Mouse (Mus musculus): ENCODE measurements around the gene C1qtnf2.

Gene C1qtnf2

DNA sequence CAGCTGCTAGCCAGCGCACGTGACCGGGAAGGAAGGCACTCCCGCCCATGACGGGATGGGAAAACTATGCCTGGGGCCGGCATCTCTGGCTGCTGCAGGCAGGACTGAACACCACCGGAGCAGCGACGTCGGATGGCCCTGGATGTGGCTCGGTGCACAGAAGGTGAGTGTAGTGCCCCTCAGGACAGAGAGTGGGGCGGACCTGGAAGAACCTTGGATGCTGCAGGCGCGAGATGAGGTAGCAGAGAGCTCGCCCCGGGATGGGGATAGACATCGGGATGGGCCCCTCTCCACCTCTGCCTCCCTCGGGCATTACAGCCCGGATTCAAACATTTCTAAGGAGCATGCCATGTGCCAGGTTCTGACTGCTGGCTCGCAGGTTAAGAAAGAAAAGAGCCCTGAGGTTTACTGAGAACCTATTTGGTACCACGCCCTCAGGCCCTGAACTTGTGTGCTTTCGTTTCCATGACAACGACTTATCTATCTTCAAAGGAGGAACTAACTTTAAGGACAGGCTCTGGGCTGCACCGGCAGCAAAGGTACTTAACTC is at the start of gene C1qtnf2:
TSS of gene C1qtnf2 (plus strand) at position 52 of the 550 bp plus-strand sequence.
- peak; percentile 77 for ATAC-seq (ENCODE audit: low TSS enrichment)

DNA sequence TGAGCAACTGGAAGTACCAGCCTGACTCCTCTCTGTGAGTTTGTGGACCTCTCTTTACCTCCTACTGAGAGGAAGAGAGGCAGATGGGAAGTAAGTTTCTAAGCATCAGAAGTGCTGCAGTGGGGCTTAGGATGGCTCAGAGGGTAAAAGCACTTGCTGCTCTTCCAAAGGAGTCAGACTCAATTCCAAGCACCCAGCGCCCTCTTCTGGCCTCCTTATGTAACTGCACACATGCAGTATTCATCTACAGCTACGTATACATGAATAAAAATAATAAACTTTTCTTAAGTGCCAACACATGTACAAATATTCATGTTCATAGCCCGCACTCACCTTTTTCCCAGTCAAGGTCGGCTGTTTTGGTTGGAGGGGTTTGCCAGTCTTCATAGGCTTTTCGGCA is 49.7 kb upstream of the C1qtnf2 start:
- ATAC-seq (ENCODE audit: low TSS enrichment), result no peak

DNA sequence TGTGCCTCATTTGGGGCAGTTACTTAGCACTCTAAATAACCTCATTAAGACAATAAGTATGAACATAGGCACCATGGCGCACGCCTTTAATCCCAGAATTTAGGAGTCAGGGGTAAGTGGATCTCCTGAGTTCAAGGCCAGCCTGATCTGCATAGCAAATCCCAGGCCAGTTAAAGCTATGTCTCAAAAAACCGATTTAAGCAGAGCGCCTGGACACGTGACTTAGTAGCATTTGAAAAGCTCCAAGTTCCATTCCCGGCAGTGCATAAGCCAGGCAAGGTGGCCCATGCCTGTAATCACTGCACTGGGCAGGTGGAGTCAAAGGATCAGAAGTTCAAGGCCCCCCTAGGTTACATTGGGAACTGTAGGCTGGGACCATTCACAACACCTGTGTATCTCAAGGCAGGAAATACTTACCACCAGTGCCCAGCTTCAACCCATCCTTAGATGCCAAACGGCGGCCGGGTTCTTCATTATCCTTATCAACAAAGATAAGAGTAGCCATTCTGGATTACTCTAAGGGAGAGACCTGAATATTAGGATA is 48.8 kb upstream of the C1qtnf2 start:
- no peak for ATAC-seq (ENCODE audit: low TSS enrichment)

DNA sequence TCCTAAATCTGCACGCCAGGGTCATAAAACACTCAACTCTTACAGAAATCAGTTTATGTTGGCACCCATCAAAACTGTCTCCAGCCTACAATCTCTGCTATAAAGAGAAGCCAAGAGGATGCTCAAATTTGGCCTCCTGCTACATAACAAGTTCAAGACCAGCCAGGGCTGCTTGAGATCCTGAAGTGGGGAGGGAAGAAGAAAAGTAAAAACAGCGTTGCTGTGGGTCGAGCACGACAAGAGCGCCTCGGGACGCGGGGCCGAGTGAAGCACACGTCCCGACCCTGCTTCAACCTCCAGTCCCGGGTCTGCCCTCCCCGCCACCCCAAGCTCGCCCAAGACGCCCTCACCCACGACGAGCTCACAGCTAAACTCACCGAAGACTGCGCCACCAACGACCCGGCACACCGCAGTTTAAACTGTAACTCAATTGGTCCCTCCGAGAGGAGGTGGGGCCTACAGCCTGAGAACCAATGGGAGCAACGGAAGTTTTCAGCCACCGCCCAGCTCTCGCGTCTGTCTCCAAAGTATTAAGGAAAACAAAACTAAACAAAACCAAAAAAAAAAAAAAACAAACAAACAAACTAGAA is 48.2 kb upstream of the C1qtnf2 start, which contains the start of gene Pttg1:
TSS of gene Pttg1 (minus strand) at position 428 of the 590 bp plus-strand sequence.
- peak; percentile 100 for ATAC-seq (ENCODE audit: low TSS enrichment)

DNA sequence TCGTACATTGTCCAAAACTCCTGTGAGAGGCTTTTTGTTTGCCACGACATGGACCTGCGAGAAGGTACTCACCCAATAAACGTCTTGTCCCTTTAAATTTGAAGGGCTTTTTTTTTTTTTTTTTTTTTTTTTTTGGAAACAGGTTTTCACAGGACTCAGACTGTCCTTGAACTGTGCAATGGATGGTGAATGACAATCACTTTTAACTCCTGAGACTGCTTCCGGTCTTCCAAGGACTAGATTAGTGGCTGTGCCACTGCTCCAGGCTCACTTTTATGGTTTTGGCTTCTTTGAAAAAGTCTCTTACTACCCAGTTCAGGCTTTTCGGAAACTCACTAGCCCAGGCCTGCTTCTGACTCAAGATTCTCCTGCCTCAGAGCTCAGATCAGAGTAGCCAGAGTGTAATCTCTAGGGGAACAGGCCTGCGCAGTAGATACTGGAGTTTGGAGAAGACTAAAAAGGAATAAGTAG is 47.6 kb upstream of the C1qtnf2 start:
- ATAC-seq (ENCODE audit: low TSS enrichment), result peak; percentile 39

DNA sequence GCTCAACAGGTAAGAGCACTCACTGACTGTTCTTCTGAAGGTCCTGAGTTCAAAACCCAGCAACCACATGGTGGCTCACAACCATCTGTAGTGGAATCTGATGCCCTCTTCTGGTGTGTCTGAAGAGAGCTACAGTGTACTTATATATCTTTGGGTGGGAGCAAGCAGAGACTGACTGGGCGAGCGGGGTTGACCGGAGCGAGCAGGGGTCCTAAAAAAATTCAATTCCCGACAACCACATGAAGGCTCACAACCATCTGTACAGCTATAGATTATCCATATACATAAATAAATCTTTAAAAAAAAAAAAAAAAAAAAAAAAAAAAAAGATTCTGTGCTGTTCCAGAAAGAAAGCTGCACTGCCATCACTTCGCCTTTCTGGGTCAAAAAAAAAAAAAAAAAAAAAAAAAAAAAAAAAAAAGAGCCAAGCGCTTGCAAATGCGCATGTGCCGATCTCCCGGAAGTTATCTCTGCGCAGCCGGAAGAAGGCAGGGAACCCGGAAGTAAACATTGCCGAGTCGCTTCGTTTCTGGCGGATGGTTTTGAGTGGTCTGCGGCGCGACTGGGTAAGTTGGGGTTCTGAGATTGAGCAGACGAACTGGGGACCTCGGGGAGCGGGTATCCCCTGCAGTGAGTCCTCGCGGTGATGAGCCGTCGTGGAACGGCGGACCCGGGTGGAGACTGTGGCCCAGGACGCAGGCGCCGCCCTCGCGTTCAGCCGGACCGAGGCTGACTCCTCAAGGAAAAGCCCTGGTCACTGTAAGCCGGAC is 40.6 kb upstream of the C1qtnf2 start, which contains the start of gene Slu7:
TSS of gene Slu7 (plus strand) at position 491 of the 770 bp plus-strand sequence.
- peak; percentile 96 for ATAC-seq (ENCODE audit: low TSS enrichment)

DNA sequence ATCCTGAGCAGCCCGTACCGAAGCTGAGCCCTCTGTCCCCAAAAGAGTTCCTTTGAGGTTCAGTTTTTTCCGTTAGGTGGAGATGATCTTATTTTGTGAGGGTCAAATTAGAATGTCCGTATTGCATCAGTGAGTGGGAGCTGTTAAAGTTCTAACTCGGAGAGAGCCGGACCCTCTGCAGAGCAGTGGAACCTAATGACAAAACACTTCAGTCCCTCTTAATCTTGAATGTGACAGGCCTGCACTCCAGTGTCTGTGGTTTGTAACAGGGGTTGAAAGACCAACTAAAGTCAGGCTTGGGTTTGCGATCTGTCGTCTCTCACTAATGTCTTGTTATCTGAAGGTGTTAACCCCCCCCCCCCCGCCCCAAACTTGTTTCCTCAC is 40.1 kb upstream of the C1qtnf2 start:
- no peak for ATAC-seq (ENCODE audit: low TSS enrichment)

DNA sequence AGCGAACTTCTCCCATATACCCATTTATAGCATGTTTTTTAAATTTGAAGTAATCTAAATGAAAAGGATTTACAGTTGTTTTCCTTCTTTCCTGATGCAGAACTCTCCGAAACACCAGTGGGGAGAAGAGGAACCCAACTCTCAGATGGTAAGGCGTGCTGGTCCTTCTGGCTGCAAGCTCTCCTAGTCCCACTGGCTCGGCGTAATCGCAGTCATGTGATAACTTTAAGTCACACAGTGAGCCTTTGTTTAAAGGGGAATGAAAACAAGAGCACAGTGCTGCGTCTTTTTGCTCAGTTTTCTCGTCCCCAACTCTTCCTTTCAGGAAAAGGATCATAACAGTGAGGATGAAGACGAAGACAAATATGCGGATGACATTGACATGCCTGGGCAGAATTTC is 33.0 kb upstream of the C1qtnf2 start:
- ATAC-seq (ENCODE audit: low TSS enrichment), result no peak

DNA sequence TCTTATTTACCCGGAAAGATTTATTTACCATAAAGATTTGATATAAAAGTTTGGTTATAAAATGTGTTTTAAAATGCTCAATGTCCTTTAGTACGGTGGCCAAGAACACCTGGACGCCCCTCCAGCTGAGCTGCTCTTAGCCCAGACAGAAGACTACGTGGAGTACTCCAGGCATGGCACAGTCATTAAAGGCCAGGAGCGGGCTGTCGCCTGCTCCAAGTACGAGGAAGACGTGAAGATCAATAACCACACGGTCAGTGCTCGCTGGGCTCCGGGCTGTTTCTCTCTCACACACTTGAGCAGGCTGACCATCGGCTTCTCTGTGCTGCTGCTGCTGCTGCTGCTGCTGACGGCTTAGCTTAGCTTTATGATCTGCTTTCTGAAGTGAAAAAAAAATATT is 30.9 kb upstream of the C1qtnf2 start:
- ATAC-seq (ENCODE audit: low TSS enrichment), result no peak

DNA sequence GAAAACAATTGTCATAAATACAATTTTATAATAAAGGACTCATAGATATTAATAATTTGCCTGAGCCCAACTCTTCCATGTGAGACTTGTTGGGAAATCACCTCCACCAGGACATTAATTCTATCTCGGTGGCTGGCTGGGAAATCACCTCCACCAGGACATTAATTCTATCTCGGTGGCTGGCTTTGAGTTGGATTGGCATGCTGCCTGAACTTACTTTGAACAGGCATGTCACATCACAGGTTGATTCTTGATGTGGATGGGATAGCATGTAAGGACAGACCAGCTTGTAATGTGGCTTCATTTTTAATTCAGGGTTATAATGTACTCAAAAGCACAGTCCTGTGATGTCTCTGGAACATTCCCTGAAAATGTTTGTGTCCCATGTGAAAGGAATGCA is 24.2 kb upstream of the C1qtnf2 start:
- ATAC-seq (ENCODE audit: low TSS enrichment), result no peak

DNA sequence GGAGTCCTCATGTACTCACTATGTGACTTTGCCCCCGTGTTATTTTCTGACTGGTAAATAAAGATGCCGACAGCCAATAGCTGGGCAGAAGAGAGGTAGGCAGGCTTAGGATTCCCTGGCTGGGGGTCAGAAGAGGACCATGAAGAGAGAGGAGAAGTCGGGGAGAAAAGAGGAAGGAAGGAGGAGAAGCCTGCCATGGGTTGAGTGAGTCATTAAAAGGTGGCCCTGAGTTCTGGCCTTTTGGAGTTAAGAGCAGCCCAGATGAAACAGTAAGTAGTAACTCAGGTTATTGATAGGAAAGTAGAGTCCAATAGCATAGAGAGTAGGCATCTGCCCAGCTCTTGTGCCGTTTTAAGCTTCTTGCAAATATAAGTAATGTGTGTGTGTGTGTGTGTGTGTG is 22.8 kb upstream of the C1qtnf2 start:
- no peak for ATAC-seq (ENCODE audit: low TSS enrichment)

DNA sequence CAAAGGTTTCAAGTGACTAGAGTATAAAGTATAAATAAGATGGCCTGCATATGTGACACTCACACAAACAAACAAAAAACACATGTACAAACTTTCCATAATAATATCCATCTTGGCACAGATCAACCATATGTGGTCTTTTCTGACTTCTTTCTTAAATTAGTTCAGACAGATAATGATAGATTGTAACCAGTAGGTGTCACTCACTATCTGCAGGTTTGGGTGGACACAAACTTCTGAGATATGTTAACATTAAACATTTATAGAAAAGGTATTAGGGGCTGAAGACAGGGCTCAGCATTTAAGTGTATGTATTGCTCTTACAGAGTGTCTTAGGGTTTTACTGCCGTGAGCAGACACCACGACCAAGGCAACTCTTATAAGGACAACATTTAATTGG is 21.8 kb upstream of the C1qtnf2 start:
- no peak for ATAC-seq (ENCODE audit: low TSS enrichment)

DNA sequence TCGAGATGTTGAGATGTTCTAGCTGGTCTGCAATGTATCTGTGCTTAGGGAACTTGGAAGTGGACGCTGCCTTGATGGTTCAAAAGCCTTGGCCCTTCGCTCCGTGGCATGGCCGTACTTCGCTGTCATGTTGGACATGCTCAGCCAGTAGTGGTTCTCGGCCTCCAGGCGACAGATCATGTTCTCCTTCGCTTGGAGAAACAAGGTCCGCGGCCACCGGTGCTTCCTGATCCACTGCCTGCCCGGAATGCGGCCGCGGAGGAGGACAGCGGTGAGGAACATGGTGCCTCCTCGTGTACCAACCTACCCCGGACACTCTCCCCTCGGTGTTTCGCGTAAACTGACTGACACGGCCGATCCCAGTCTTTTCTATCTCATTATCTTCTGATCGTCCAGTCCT is 10.9 kb upstream of the C1qtnf2 start:
- no peak for ATAC-seq (ENCODE audit: low TSS enrichment)

DNA sequence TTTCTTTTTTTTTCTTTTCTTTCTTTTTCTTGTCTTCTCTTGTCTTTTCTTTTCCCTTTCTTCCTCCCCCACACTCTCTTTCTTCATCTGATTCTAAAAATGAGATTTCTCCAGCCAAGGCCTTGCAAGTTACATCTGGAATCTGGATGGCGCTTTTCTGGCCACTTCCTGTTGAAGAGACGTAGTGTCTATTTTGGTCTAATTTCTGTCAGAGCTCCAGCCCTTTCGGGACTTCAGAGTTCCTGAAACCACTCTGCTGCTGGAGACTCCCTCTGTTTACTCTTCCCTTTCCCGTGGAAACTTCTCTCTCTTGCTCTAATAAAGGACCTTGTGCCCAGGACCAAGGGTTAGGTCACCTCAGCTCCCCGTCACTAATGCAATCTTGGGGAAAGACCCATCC is 4.0 kb upstream of the C1qtnf2 start:
- ATAC-seq (ENCODE audit: low TSS enrichment), result no peak

DNA sequence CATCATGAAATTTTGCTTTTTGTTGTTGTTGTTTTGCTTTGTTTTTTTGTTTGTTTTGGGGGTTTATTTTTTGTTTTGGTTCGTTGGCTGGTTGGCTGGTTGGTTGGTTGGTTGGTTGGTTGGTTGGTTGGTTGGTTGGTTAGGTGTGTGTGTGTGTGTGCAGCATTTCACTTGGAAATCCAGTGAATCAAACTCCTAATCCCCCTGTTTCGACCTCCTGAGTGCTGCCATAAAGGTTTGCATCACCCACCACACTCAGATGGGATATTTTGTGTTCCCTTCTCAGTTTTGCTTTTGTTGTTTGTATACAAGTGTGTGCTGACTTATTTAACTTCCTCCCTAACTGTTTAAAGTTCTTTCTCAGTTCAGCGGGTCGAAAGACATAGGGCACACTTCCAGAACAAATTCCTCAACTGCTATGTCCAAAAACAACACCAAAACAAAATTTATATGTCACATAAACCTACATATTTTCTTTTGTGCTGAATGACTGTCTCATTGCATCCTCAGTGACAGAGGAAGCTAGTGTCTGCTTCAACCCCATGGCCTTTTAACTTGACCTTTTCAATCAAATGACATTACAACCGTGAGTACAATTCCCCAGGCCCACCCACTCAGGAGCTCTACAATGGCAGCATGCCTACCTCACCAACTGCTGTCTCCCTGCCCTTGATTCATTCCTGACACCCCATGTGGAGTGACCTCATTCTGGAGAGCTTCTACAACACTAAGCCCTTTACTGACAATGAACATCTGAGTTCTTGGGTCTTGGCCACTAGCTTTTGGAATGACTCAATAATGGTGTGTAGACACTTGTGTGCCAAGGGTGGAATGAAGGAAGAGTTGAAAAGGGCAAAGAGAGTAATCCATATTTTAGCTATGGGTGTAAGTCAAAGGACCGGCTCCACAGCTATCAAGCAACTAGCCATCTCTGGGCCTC is 2.9 kb upstream of the C1qtnf2 start:
- ATAC-seq (ENCODE audit: low TSS enrichment), result no peak

DNA sequence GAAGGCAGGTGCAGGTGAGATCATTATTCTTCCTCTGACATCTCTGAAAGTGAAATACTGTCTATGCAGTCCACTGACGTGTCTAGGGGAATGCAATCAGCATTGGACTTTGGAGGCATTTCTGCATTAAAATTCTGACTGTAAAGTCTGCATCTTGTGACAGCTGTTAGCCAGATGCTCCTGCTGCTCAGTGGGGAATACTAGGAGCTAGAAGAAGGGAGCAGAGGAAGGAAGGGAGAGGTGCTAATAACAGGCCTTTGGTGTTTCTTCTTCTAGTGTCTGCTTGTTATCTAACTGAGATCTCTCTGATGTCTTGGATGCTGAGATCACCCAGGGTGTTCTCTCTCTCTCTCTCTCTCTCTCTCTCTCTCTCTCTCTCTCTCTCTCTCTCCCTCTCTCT is 961 bp upstream of the C1qtnf2 start:
- no peak for ATAC-seq (ENCODE audit: low TSS enrichment)

DNA sequence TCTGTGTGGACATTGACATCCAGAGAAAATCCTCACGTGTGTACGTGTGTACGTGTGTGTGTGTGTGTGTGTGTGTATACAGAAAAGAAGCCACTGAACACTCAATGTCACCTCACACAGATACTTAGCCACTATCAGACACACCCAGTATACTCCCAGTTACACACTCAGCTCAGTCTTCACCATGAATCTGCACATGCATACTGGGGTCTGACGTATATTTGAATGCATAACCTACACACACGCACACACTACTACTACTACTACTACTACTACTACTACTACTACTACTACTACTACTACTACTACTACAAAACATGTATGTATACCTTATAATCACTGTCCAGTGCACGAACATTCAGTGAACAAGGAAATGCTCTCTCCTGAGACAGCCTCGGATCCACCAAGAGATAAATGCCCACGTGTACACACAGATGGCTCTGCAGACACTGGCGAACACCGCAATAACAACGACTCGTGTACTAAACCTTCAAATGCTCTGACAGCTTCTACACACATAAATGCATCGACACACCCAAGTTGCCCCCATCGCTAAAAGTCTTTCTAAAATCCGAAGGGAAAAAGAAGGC is 346 bp upstream of the C1qtnf2 start:
- ATAC-seq (ENCODE audit: low TSS enrichment), result peak; percentile 80

DNA sequence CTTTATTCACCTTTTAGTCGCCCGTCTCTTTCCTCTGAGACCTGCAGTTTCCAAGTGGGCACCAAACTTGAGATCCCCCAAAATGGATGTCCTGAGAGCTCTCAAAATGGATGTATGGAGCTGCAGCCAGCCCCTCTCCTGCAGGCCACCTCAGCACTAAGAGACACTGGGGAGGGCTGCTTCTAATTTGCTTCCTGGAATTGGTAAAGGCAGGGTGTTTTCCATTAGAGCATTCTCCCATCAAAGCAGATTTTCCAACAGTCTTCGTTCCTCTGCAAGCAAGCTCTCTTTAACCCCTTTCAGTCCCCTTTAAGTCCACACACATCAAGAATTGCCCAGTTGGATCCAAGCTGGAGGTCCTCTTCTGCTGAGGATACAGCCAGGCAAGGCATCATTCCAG is 5.3 kb downstream of the C1qtnf2 start:
- no peak for ATAC-seq (ENCODE audit: low TSS enrichment)

DNA sequence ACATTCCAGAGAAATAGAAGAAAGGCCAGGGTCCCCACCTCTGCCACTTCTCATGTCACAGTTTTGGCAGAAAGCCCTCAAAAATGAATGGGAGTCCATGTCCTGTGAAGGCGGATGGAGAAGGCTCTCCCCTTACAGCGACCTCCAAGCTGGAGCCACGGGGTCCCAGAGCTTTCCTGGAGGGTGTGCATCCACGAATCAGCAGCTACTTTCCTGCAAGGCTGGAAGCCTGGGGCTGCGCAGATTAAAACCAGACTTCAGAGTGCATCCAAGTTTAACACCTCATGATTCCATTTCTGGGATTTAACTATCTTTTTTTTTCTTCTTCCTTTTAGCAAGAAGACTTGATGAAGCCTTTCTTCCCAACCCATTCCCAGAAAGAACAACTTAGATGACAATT is 6.5 kb downstream of the C1qtnf2 start:
- no peak for ATAC-seq (ENCODE audit: low TSS enrichment)

DNA sequence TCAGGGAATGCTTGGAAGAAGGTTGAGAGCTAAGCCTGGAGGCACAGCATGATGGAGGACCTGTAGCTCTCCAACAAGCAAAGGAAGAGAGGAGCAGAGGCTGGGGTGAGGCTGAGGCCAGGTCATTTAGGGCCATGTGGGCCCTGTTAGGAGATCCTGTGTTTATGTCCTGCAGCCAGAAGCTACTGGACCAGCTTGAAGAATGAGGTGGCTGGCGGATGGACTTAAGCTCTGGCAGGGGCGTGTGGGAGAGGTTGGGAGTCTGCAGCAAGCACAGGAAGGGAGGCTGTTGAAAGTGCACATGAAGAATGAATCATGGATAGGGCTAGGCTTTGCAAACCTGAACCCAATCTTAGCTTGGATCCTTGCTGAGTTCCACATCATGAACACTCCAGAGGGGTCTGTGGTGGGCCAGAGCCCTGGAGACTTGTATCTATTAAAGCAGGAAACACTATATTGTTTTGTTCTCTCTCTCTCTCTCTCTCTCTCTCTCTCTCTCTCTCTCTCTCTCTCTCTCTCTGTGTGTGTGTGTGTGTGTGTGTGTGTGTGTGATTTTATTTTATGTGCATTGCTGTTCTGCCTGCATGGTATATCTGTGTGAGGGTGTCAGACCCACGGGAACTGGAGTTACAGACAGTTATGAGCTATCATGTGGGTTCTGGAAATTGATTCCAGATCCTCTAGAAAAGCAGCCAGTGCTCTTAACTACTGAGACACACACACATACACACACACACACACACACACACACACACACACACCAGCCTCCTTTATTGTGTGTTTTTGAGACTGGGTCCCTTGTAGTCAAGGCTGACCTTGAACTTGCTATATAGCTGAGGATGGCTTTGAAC is 7.8 kb downstream of the C1qtnf2 start:
- ATAC-seq (ENCODE audit: low TSS enrichment), result peak; percentile 53

Data from frontal cortex, adult (tissue).